Mouse (Mus musculus): ENCODE measurements around the gene Cplane1. TPM values are rescaled to one million over a fixed set of nuclear protein-coding genes. Genes with fewer than 3 reads are reported as not detected.

Gene Cplane1
- 8.0 and 11.2 TPM in 2 replicates for polyA plus RNA-seq (2012; ENCODE audit: insufficient read depth, insufficient read length, missing spikeins)

DNA sequence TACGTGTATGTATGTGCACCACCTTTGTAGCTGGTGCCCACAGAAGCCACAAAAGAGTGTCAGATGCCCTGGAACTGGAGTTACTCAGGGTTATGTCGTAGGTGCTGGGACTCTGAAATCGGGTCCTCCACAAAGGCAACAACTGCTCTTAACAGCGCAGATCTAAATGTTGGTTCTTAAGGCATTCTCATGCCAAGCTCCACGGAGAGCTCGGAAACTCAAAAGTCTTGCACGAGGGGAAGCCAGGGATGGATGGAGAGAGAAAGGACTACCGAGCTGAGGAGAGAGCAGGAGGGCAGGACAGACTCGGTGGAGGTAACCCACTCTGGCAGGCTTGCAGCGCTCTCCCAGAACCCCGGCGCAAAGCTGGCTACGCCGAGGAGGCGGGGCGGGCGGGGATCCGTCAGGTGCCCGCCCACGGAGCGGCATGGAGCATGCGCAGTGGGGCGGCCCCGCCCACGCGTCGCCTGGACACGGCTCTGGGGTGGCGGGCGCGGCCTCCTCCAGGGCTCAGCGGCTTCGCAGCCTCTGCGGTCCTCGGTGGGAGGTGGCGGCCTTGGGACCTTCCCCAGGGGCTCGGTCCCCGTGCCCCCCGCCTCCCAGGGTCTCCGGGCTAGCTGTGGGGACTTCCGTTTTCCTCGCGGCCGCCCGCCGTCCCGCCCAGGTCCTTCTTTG is at the start of gene Cplane1:
Cplane1 (plus strand) TSS at position 516 of the 675 bp plus-strand sequence.
- Histone ChIP-seq H3K27ac (ENCODE audit: insufficient read depth, low read depth, low read length) (peak within 1 kb of the TSS; percentile 27; the same call in 1 of the 2 replicates), H3K4me3 (ENCODE audit: insufficient read depth, low read length) (peak within 1 kb of the TSS; percentile 79), H3K4me1 (ENCODE audit: control insufficient read depth, insufficient read depth, low read length) (peaks cover 4% of the 10 kb centered on the region)
- 0 out of 2 replicates have a peak, but pooled peaks have one; percentile 65 for TF ChIP-seq POLR2A (IDR thresholded peaks at IDR 0.05; ENCODE audit: borderline replicate concordance, low read depth, low read length)
- no peak for TF ChIP-seq CTCF (IDR thresholded peaks at IDR 0.05; ENCODE audit: low read depth, low read length)

DNA sequence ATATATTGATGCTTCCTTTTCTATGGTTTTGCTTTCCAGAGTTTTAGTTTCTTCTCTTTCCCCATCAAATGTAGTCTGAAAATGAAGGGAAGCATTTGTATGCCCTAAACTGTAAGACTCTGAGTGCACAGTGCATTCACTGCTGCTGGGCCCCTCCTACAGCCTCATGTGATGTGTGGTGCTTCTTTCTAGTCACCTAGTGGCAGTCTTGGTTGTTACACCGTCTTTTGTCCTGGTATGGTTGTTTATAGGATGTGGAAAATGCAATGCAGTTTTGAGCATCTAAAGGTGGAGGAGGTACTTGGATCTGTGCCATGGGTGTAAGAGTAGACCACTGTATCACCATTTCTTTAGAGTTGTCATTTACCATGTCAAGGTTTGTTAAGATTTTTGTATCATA is 39.6 kb upstream of the Cplane1 start:
- Histone ChIP-seq H3K4me1 (ENCODE audit: control insufficient read depth, insufficient read depth, low read length) (no peaks in the 10 kb centered on the region), H3K4me3 (ENCODE audit: insufficient read depth, low read length) (no peak overlapping the region), H3K27ac (ENCODE audit: insufficient read depth, low read depth, low read length) (no peak overlapping the region)
- TF ChIP-seq POLR2A (IDR thresholded peaks at IDR 0.05; ENCODE audit: borderline replicate concordance, low read depth, low read length) (no peak), CTCF (IDR thresholded peaks at IDR 0.05; ENCODE audit: low read depth, low read length) (no peak)

DNA sequence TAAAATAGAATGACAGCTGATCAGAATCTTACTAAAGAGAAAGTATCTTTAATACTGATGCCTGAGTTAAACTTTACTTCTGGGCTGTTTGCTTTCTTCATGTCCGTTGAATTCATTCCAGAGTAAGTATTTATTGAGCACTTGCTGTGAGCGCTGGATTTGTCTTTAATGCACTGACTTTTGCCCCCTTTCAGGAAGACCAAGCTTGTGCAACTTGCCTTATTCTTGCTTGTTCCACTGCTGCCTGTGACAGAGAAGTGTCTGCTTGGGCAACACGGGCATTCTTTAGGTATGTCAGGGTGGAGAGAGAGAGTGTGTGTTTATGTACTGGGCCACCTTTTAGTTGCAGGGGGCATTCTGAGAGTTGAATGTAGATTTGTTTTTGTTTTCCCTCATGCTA is 37.6 kb upstream of the Cplane1 start:
- Histone ChIP-seq H3K4me3 (ENCODE audit: insufficient read depth, low read length) (no peak overlapping the region), H3K27ac (ENCODE audit: insufficient read depth, low read depth, low read length) (no peak overlapping the region), H3K4me1 (ENCODE audit: control insufficient read depth, insufficient read depth, low read length) (no peaks in the 10 kb centered on the region)
- TF ChIP-seq POLR2A (IDR thresholded peaks at IDR 0.05; ENCODE audit: borderline replicate concordance, low read depth, low read length): no peak

DNA sequence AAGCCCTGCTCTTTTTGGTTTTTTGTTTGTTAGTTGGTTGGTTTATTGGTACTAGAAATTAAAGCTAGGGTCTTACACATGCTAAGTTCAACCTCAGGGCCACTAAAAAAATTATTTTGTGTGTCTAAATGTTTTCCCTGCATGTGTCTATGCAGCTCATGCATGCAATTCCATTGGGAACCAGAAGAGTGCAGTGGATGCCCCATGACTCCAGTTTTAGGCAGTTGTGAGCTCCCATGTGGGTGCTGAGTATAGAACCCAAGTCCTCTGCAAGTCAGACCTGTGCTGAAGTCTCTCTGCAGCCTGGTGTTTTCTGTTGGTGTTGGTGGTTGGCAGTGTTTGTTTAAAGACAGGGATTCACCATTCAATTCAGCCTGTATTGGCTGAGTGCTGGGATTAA is 37.1 kb upstream of the Cplane1 start:
- H3K4me1 ChIP-seq (ENCODE audit: control insufficient read depth, insufficient read depth, low read length): no peaks in the 10 kb centered on the region
- no peak overlapping the region for H3K4me3 ChIP-seq (ENCODE audit: insufficient read depth, low read length)
- TF ChIP-seq POLR2A (IDR thresholded peaks at IDR 0.05; ENCODE audit: borderline replicate concordance, low read depth, low read length) (no peak), CTCF (IDR thresholded peaks at IDR 0.05; ENCODE audit: low read depth, low read length) (no peak)
- H3K27ac ChIP-seq (ENCODE audit: insufficient read depth, low read depth, low read length): no peak overlapping the region

DNA sequence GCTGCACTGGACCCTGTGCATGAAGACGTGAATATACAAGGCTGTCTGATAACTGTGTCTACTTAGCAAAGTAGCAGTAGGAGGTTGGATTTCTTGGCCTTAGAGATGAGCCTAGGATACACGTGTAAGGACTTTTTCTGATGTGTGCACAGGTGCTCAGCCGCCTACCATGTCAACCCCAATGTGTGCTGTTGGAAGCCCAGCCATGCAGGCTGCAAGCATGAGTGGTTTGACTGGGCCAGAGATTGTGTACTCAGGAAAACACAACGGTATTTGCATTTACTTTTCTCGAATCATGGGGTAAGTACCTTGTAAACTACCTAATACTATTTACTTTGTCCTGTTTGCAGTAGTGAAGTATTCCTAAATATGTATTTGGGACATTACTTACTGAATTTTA is 33.3 kb upstream of the Cplane1 start:
- TF ChIP-seq CTCF (IDR thresholded peaks at IDR 0.05; ENCODE audit: low read depth, low read length): no peak
- no peak for TF ChIP-seq POLR2A (IDR thresholded peaks at IDR 0.05; ENCODE audit: borderline replicate concordance, low read depth, low read length)
- Histone ChIP-seq H3K27ac (ENCODE audit: insufficient read depth, low read depth, low read length) (no peak overlapping the region), H3K4me3 (ENCODE audit: insufficient read depth, low read length) (no peak overlapping the region), H3K4me1 (ENCODE audit: control insufficient read depth, insufficient read depth, low read length) (no peaks in the 10 kb centered on the region)

DNA sequence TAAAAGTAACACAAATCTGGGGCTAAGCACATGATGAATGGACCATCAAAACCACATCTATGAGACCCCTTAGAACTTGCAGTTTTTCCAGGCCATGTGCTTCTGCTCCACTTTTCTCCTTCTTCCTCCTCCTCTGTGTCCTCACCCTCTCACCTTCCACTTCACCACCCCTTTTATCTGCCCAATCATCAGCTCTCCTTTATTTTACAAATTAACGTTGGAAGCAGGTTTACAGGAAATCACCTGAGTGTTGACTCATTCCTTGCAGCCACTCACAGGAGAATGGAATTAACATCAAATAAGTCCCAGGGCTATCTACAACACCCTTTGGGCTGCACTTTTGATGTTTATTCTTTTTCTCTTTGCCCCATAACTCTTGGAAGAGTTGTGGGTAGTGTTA is 7.1 kb upstream of the Cplane1 start:
- Histone ChIP-seq H3K27ac (ENCODE audit: insufficient read depth, low read depth, low read length) (no peak overlapping the region), H3K4me1 (ENCODE audit: control insufficient read depth, insufficient read depth, low read length) (no peaks in the 10 kb centered on the region), H3K4me3 (ENCODE audit: insufficient read depth, low read length) (no peak overlapping the region)
- no peak for TF ChIP-seq POLR2A (IDR thresholded peaks at IDR 0.05; ENCODE audit: borderline replicate concordance, low read depth, low read length)
- TF ChIP-seq CTCF (IDR thresholded peaks at IDR 0.05; ENCODE audit: low read depth, low read length): no peak

DNA sequence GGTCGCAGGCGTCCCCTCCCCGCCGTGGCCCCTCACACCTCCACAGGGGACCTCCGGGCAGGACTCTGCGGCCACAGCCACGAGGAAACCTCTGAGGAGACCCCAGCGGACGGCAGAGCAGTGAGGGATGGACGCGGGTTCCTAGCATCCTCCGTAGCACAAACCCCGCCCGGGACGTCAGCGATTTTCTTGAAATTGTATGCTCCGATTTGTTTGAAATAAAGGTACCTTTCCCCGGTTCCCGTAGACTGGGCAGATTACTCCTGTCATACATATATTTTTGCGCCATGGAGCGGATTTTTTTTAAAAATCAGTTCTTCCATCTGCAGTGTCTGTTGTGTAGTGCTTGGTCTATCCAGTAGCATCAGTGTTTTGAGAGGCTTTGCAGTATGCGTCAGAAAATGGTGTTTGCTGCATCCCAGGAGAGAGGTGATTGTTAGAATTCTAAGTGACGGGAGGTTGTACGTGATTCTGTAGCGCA is 400 bp downstream of the Cplane1 start:
- H3K27ac ChIP-seq (ENCODE audit: insufficient read depth, low read depth, low read length): no peak overlapping the region
- H3K4me1 ChIP-seq (ENCODE audit: control insufficient read depth, insufficient read depth, low read length): peaks cover 4% of the 10 kb centered on the region
- TF ChIP-seq CTCF (IDR thresholded peaks at IDR 0.05; ENCODE audit: low read depth, low read length) (no peak), POLR2A (IDR thresholded peaks at IDR 0.05; ENCODE audit: borderline replicate concordance, low read depth, low read length) (no peak)
- H3K4me3 ChIP-seq (ENCODE audit: insufficient read depth, low read length): peak overlapping the region; percentile 79

DNA sequence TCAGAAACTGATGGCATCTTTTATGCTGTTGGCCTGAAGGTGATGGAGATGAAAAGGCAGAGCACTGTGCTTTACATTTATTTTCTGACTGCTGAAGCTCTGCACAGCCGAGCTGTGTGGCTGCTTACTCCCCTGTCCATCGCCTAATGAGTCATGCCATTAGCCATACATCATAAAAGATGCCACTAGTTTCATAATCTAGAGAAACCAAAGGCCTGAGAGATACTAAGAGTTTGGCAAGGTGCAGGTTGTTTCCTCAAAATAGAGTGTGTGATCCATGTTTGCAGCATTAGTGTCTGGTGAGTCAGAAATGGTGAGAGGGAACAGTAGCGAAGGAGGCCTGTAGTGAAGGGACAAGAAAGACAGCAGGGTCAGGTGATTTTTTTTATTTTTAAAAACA is 20.7 kb downstream of the Cplane1 start:
- H3K4me3 ChIP-seq (ENCODE audit: insufficient read depth, low read length): no peak overlapping the region
- no peaks in the 10 kb centered on the region for H3K4me1 ChIP-seq (ENCODE audit: control insufficient read depth, insufficient read depth, low read length)
- no peak overlapping the region for H3K27ac ChIP-seq (ENCODE audit: insufficient read depth, low read depth, low read length)
- TF ChIP-seq POLR2A (IDR thresholded peaks at IDR 0.05; ENCODE audit: borderline replicate concordance, low read depth, low read length) (no peak), CTCF (IDR thresholded peaks at IDR 0.05; ENCODE audit: low read depth, low read length) (no peak)

DNA sequence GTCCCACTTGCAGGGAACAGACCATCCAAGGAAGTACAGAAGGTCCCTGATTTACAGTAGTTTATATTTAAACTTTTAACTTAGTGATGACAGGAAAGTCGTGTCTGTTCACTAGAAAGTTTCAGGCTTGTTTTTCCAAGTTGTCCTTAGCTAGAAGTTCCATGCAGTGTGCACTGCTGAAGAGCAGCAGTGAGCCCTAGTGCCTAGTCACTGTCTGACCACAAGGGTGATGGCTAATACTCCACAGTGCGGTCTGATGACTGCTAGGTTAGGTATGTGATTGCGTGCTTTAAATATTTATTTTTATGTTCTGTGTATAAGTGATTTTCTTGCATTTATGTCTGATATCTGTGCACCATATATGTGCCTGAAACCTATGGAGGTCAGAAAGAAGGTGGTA is 21.5 kb downstream of the Cplane1 start:
- TF ChIP-seq POLR2A (IDR thresholded peaks at IDR 0.05; ENCODE audit: borderline replicate concordance, low read depth, low read length) (no peak), CTCF (IDR thresholded peaks at IDR 0.05; ENCODE audit: low read depth, low read length) (no peak)
- Histone ChIP-seq H3K4me1 (ENCODE audit: control insufficient read depth, insufficient read depth, low read length) (no peaks in the 10 kb centered on the region), H3K4me3 (ENCODE audit: insufficient read depth, low read length) (no peak overlapping the region), H3K27ac (ENCODE audit: insufficient read depth, low read depth, low read length) (no peak overlapping the region)

DNA sequence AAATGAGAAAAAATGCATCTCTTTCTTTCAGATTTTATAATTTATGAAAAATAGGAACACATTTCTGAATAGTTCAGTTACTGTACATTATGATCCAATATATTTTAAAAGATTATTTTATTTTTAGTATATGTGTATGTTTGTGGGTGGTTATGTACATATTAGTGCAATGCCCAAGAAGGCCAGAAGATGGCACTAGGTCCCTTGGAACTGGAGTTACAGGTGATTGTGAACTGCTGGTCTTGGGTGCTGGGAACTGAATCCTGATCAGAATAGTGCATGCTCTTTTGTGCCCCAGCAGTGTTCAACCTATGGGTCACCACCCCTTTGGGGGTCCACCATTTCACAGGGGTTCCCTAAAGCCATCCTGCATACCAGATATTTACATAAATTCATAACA is 31.4 kb downstream of the Cplane1 start:
- Histone ChIP-seq H3K4me3 (ENCODE audit: insufficient read depth, low read length) (no peak overlapping the region), H3K27ac (ENCODE audit: insufficient read depth, low read depth, low read length) (no peak overlapping the region), H3K4me1 (ENCODE audit: control insufficient read depth, insufficient read depth, low read length) (no peaks in the 10 kb centered on the region)
- TF ChIP-seq POLR2A (IDR thresholded peaks at IDR 0.05; ENCODE audit: borderline replicate concordance, low read depth, low read length) (no peak), CTCF (IDR thresholded peaks at IDR 0.05; ENCODE audit: low read depth, low read length) (no peak)

Measured in bone marrow macrophage, adult 2 months (primary cell).